Mouse (Mus musculus) intestine, embryonic 15.5 days (tissue): ENCODE measurements around the gene Kcnk4. TPM values are rescaled to one million over a fixed set of nuclear protein-coding genes. Genes with fewer than 3 reads are reported as not detected.
A peak's percentile ranks its signal among the peaks of the same experiment; 100 is the strongest.
"Not testable (repeated sequence)": the region's sequence is repeated elsewhere in the genome, so short reads cannot be mapped to it uniquely, and the experiment has no call there.

Experiments used
- ATAC-seq: fragments of 200-750 bp; cut with Nextera tagmentation; 2 replicates; pipeline ENCODE4 v1.8.0; 2017; ENCODE audit warnings: moderate TSS enrichment, moderate library complexity
- H3K27ac ChIP-seq: fragments of 300-500 bp; sonication (generic); 2 replicates; pipeline ENCODE4 v1.5.1; 2015; ENCODE audit warnings: mild to moderate bottlenecking, inconsistent platforms
- H3K27me3 ChIP-seq: fragments of 300-500 bp; sonication (generic); replicated peaks from 2 replicates; pipeline ENCODE4 v1.6.1; 2015; ENCODE audit warnings: inconsistent platforms
- H3K36me3 ChIP-seq: fragments of 300-500 bp; sonication (generic); 2 replicates; pipeline ENCODE4 v1.6.1; 2015; ENCODE audit warnings: inconsistent platforms
- H3K4me1 ChIP-seq: fragments of 300-500 bp; sonication (generic); replicated peaks from 2 replicates; pipeline ENCODE4 v1.6.1; 2015; ENCODE audit warnings: inconsistent platforms
- H3K4me2 ChIP-seq: fragments of 300-500 bp; sonication (generic); replicated peaks from 2 replicates; pipeline ENCODE4 v1.6.1; 2015; ENCODE audit warnings: mild to moderate bottlenecking, inconsistent platforms
- H3K4me3 ChIP-seq: fragments of 300-500 bp; sonication (generic); replicated peaks from 2 replicates; pipeline ENCODE4 v1.5.1; 2015; ENCODE audit warnings: inconsistent platforms
- H3K9ac ChIP-seq: fragments of 300-500 bp; sonication (generic); 2 replicates; pipeline ENCODE4 v1.6.1; 2015; ENCODE audit warnings: inconsistent platforms
- H3K9me3 ChIP-seq: fragments of 300-500 bp; sonication (generic); 2 replicates; pipeline ENCODE4 v1.6.1; 2016; ENCODE audit warnings: inconsistent platforms
- WGBS: fragments of 180-500 bp; shearing (Covaris S2); methylation state at CpG from one replicate; pipeline ENCODE4 v1.1.7; 2015; 5-methylcytosine and 5-hydroxymethylcytosine counted together
- polyA plus RNA-seq: library from polyadenylated mRNA; unstranded; fragments of >200 nt; fragmentation: Nextera tagmentation; extraction: Ambion mirVana; gene quantifications from 2 replicates; pipeline ENCODE4 v1.2.1, GENCODE M21; 2015

Kcnk4 gene
- polyA plus RNA-seq, 1 experiment from 2014 or later: 0.40 TPM

DNA sequence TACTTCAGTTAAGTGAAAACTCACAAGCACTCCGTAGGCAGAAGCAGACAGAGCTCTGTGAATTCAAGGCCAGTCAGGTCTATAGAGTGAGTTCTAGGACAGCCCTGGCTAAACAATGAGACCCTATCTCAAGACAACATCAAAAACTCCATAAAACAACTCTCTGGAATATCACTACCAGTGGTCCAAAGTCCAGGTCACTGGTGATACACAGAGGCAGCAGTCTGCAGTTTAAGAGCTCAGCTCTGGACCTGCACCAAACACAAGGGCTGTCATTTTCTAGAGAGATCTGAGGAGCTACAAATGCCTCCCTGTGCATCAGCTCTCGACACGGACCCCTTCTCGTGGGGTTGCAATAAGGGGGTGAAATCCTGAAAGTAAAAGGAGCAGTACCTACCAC lies 16.0 kb downstream of the Kcnk4 start:
- no peak overlapping the region; the same call in 1 of the 2 replicates for H3K4me2 ChIP-seq
- WGBS: 78% methylated on average over 4 of the region's 4 CpGs
- ATAC-seq: no peak
- H3K9ac ChIP-seq: no peak overlapping the region
- peaks cover 7% of the 10 kb centered on the region; the same call in 1 of the 2 replicates for H3K36me3 ChIP-seq
- no peaks in the 10 kb centered on the region for H3K9me3 ChIP-seq
- H3K27me3 ChIP-seq: peaks cover 6% of the 10 kb centered on the region; the same call in 1 of the 2 replicates
- peak overlapping the region; percentile 33; the same call in 1 of the 2 replicates for H3K27ac ChIP-seq
- H3K4me3 ChIP-seq: no peak overlapping the region
- peaks cover 19% of the 10 kb centered on the region for H3K4me1 ChIP-seq

- H3K9ac ChIP-seq: no peak overlapping the region
- H3K27ac ChIP-seq: no peak overlapping the region
- no peak overlapping the region for H3K4me3 ChIP-seq
- H3K4me1 ChIP-seq: peaks cover 16% of the 10 kb centered on the region
- H3K9me3 ChIP-seq: no peaks in the 10 kb centered on the region
- ATAC-seq: no peak
- peaks cover 22% of the 10 kb centered on the region for H3K36me3 ChIP-seq
- no peaks in the 10 kb centered on the region for H3K27me3 ChIP-seq
- H3K4me2 ChIP-seq: no peak overlapping the region
- WGBS: 73% methylated on average over 4 of the region's 4 CpGs
Observed at GRCm38 (mm10) chr19:6916496-6916895, 17.8 kb downstream of the Kcnk4 start.

DNA sequence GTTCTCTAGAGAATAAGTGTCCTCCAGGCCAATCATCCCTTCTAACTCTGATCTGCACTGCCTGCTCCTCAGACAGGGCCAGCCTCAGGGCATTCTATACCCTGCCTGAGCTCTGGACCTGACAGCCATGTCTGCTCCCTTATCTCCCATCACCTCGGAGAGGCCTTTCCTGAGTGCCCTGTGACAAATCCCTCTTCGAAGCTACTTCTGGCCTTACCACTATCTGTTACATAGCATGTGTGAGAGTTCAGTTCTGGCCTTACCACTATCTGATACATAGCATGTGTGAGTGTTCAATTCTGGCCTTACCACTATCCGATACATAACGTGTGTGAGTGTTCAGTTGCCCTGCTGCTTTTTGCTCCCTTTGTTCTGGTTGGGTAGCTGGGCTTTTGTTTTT lies 19.0 kb downstream of the Kcnk4 start:
- WGBS: 83% methylated on average over 4 of the region's 4 CpGs

DNA sequence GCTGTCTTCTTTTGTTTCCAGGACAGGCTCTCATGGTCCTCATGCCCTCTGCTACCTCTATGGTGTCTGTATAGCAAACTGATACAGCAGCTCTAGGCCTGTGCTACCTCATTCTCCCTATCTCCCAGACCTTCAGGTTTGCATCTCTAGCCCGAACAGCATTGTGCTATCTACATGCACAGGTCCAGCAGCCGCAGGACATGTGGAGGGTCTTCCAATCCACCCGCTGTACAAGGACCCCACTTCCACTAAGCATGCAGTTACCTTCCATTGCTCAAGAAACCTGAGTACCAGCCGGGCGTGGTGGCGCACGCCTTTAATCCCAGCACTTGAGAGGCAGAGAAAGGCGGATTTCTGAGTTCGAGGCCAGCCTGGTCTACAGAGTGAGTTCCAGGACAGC lies 19.8 kb downstream of the Kcnk4 start:
- 90% methylated on average over 9 of the region's 9 CpGs for WGBS
- H3K4me3 ChIP-seq: no peak overlapping the region
- no peak for ATAC-seq
- H3K27me3 ChIP-seq: no peaks in the 10 kb centered on the region
- H3K27ac ChIP-seq: no peak overlapping the region
- no peak overlapping the region for H3K9ac ChIP-seq
- peaks cover 9% of the 10 kb centered on the region for H3K4me1 ChIP-seq
- H3K36me3 ChIP-seq: peaks cover 27% of the 10 kb centered on the region
- H3K9me3 ChIP-seq: no peaks in the 10 kb centered on the region
- H3K4me2 ChIP-seq: no peak overlapping the region

More for the DNA sequence above, 19.0 kb downstream of the Kcnk4 start:
- no peak overlapping the region for H3K4me3 ChIP-seq
- H3K9ac ChIP-seq: no peak overlapping the region
- H3K27ac ChIP-seq: no peak overlapping the region
- H3K9me3 ChIP-seq: no peaks in the 10 kb centered on the region
- no peaks in the 10 kb centered on the region for H3K27me3 ChIP-seq
- no peak overlapping the region for H3K4me2 ChIP-seq
- H3K36me3 ChIP-seq: peaks cover 27% of the 10 kb centered on the region
- H3K4me1 ChIP-seq: peaks cover 16% of the 10 kb centered on the region
- no peak for ATAC-seq

GRCm38 (mm10) chr19:6913991-6914390 lies 20.3 kb downstream of the Kcnk4 start:
- H3K27me3 ChIP-seq: no peaks in the 10 kb centered on the region
- H3K9ac ChIP-seq: no peak overlapping the region
- 81% methylated on average over 11 of the region's 11 CpGs for WGBS
- peaks cover 7% of the 10 kb centered on the region for H3K4me1 ChIP-seq
- H3K9me3 ChIP-seq: no peaks in the 10 kb centered on the region
- no peak for ATAC-seq
- H3K4me2 ChIP-seq: no peak overlapping the region
- no peak overlapping the region for H3K4me3 ChIP-seq
- H3K36me3 ChIP-seq: peaks cover 27% of the 10 kb centered on the region
- no peak overlapping the region for H3K27ac ChIP-seq

DNA sequence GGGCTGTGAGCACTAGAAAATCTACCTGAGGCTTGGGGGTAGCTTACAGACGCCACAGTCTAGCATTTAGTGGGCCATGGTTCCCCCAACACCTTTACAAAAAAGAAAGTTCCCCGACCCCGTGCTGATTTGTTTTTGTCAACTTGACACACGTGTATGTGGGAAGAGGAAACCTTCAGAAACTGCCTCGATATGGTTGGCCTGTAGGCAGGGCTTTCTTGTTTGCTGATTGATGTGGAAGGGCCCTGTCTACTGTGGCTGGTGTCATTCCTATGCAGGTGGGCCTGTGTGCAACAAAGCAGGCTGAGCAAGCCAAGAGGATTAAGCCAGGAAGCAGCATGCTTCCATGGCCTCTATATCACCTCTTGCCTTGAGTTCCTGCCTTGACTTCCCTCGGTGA lies 21.3 kb downstream of the Kcnk4 start:
- H3K27me3 ChIP-seq: no peaks in the 10 kb centered on the region
- ATAC-seq: no peak
- H3K4me3 ChIP-seq: no peak overlapping the region
- H3K9me3 ChIP-seq: no peaks in the 10 kb centered on the region
- H3K9ac ChIP-seq: no peak overlapping the region
- peaks cover 27% of the 10 kb centered on the region for H3K36me3 ChIP-seq
- peaks cover 13% of the 10 kb centered on the region for H3K4me1 ChIP-seq
- 86% methylated on average over 6 of the region's 6 CpGs for WGBS
- H3K4me2 ChIP-seq: no peak overlapping the region
- H3K27ac ChIP-seq: no peak overlapping the region

DNA sequence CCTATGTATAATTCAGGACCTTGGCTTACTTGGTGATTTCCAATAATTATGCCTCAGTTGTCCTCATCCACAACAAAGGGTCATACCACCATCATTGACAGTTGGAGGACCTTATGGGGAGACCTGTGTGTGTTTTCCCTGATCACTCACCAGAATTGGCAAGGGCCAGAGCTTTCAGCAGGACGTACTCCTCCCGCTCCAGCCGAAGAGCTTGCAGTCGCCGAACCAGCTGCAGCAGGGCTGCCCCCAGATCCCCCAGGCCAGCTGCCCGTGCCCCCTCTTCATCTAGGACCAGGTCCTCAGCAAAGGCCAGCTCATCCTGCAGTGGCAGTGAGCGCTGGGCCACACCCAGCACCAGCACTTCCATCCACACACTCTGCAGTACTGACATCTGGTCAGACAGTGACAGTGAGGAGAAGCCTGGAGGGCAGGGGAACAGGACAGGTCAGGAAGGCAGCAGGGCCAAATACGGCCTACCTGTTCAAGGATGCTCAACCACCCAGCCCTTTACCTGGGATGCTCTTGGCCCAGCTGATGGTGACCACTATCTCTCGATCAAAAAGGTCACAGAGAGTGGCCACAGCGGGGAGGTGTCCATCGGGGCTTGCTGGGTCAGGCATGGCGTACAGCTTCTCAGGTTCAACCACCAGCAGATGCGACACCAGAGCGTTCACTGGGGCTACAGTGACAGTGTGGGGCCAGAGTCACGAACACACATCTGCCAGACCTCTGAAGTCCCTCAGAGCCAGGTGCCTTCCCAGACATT lies 21.9 kb downstream of the Kcnk4 start:
- 93% methylated on average over 15 of the region's 15 CpGs for WGBS

DNA sequence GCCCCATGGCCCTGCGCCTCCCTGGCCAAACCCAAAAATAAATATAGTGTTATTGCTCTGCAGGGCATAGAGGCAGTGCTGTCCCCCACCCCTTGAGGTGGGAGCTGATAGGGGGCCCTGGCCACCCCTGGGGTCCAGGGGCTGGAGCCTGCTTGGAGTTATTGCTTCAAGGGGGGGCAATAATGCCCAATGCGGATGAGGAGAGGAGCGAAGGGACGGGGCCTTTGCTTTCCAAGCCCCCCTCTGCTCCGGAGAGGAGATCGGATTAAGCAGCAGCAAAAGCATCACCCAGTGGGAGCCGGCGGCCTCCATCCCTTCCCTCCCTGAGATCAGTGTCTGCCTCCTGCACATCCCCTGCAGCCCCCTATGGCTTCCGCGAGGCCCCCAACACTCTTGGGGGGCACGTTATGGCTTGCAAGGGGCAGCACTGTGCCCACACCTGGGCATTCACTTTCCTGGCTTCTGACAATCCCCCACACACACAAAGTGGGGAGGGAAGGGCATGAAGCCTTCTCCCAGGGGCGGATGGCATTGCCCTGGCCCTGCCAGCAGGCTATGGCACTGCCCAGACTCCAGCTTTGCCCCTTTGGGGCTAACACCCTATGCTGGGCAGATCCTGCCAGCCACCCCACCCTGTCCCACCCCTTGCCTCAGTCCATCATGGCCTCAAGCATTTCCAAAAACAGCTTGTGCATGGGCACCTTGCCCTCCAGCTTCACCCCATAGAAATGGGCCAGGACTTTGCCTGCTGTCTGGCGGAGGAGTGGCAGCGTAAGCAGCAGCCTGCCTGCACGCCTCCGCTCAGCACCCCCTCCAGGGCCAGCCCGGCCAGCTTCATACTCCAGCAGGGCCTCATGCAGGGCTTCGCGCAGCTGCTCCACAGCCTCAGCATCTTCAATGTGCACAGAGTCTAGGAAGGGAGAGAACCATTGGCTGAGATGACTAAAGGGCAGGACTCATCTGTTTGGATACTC lies 22.9 kb downstream of the Kcnk4 start:
- Histone ChIP-seq H3K9me3 (no peaks in the 10 kb centered on the region), H3K27ac (peak overlapping the region; percentile 10; the same call in 1 of the 2 replicates), H3K27me3 (no peaks in the 10 kb centered on the region), H3K4me3 (peak overlapping the region; percentile 18), H3K4me1 (peaks cover 20% of the 10 kb centered on the region), H3K36me3 (peaks cover 35% of the 10 kb centered on the region), H3K4me2 (peak overlapping the region; percentile 45), H3K9ac (0 out of 2 replicates have a peak overlapping the region, but pooled peaks have one; percentile 11)
- 85% methylated on average over 19 of the region's 19 CpGs for WGBS
- no peak for ATAC-seq

More for the DNA sequence above, 21.9 kb downstream of the Kcnk4 start:
- H3K4me1 ChIP-seq: peaks cover 20% of the 10 kb centered on the region
- no peak overlapping the region for H3K4me2 ChIP-seq
- H3K36me3 ChIP-seq: peaks cover 27% of the 10 kb centered on the region
- H3K27ac ChIP-seq: no peak overlapping the region
- no peak overlapping the region for H3K9ac ChIP-seq
- H3K9me3 ChIP-seq: no peaks in the 10 kb centered on the region
- H3K4me3 ChIP-seq: no peak overlapping the region
- ATAC-seq: no peak
- no peaks in the 10 kb centered on the region for H3K27me3 ChIP-seq

DNA sequence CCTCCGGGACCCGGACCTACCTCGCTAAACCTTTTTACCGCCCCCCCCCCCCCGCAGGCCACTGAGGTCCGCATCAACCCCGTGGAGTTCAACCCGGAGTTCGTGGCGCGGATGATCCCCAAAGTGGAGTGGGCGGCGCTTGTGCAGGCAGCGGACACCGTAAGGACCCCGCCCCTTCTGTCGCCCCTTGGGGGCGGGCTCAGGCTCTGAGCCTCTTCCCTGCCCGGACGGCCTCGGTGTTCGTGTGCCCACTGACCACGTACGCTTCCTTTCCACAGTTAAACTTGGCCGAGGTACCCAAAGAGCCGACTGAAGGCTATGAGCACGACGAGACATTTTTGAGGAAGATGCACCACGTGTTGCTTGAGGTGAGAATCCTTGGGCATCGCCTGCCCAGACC lies 24.0 kb downstream of the Kcnk4 start:
- peaks cover 35% of the 10 kb centered on the region for H3K36me3 ChIP-seq
- peak overlapping the region; percentile 68 for H3K9ac ChIP-seq
- H3K4me3 ChIP-seq: peak overlapping the region; percentile 56
- H3K27me3 ChIP-seq, H3K9me3 ChIP-seq: not testable (repeated sequence)
- peak overlapping the region; percentile 77 for H3K4me2 ChIP-seq
- peaks cover 20% of the 10 kb centered on the region for H3K4me1 ChIP-seq
- peak overlapping the region; percentile 99 for H3K27ac ChIP-seq
- under 1% methylated on average over 30 of the region's 30 CpGs for WGBS
- peak; percentile 54 for ATAC-seq

GRCm38 (mm10) chr19:6909507-6910289 lies 24.6 kb downstream of the Kcnk4 start, which contains the start of the genes Trmt112 and Prdx5:
Trmt112 (plus strand) TSS chr19:6909698.
Prdx5 (minus strand) TSS chr19:6910106.
- peak; percentile 93 for ATAC-seq
- H3K4me3 ChIP-seq: peak within 1 kb of the TSS; percentile 56
- no peaks in the 10 kb centered on the region for H3K27me3 ChIP-seq
- peaks cover 20% of the 10 kb centered on the region for H3K4me1 ChIP-seq
- peak within 1 kb of the TSS; percentile 77 for H3K4me2 ChIP-seq
- peaks cover 35% of the 10 kb centered on the region for H3K36me3 ChIP-seq
- under 1% methylated on average over 65 of the region's 65 CpGs for WGBS
- H3K9ac ChIP-seq: peak within 1 kb of the TSS; percentile 68
- H3K27ac ChIP-seq: peak within 1 kb of the TSS; percentile 99
- H3K9me3 ChIP-seq: no peaks in the 10 kb centered on the region

DNA sequence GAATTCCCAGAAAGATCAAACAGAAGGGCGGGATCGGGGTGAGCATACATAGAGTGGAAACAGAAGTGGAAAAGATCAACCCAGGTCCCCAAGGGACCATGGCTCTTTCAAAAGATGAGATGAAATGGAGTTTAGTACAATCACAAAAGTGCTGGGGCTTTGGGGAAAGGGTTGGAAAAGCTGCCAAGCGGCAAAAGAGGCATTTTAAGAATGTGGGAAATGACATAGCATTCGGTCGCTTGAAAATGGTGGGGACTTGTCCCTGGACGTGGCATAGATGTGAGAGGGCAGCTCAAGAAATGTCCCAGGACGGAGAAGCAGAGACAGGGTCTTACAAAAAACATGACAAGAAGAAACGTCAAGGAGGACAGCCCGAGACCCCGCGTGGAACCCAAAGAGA lies 25.3 kb downstream of the Kcnk4 start:
- WGBS: 8% methylated on average over 11 of the region's 11 CpGs
- H3K9ac ChIP-seq: peak overlapping the region; percentile 68
- peaks cover 35% of the 10 kb centered on the region for H3K36me3 ChIP-seq
- peak overlapping the region; percentile 56 for H3K4me3 ChIP-seq
- peaks cover 20% of the 10 kb centered on the region for H3K4me1 ChIP-seq
- H3K9me3 ChIP-seq: no peaks in the 10 kb centered on the region
- H3K4me2 ChIP-seq: peak overlapping the region; percentile 77
- H3K27me3 ChIP-seq: no peaks in the 10 kb centered on the region
- H3K27ac ChIP-seq: peak overlapping the region; percentile 99
- no peak for ATAC-seq
